Mouse (Mus musculus): ENCODE data around the gene Pi4k2a. TPM values are rescaled to one million over a fixed set of nuclear protein-coding genes. Genes with fewer than 3 reads are reported as not detected.

Gene Pi4k2a
- polyA plus RNA-seq (2012; fragmentation: generic; extraction: Trizol) = 37.5 TPM

DNA sequence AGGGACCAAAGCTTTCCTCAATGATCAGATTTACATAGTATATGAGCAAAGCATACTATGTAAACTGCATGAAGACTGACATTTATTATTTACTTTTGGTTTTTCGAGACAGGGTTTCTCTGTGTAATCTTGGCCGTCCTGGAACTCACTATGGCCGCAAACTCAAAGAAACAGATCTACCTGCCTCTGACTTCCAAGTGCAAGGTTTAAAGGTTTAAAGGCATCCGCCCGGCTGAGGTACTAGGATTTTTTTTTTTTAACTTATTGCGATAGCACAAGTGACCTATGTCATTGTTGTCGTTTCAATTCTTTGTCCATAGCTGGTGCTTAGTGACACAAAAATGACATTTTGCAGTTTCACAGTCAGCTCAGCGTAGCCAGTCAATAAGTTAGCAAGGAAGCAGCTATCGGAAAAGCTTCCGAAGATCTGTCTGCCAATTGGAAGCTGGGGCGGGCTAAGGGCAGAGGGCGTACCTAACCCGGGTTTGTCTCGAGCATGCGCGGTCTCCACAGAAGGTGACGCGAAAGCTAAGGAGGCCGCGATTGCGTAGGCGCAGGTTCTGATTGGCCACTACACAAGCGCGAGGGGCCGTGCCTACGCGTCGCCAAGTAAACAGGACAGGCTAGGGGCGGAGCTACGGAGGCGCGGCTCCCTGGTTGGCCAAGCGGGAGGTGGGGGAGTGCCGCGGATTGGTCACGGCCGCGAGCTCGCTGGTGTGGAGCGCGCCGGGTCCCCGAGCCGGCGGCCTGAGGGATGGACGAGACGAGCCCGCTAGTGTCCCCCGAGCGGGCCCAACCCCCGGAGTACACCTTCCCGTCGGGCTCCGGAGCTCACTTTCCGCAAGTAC is at the start of gene Pi4k2a:
Gene Pi4k2a (plus strand): TSS at position 723 of the 848 bp plus-strand sequence.
- peak within 1 kb of the TSS; percentile 72 for H3K4me3 ChIP-seq
- TF ChIP-seq CEBPB (IDR thresholded peaks at IDR 0.05; ENCODE audit: insufficient read depth, poor library complexity, severe bottlenecking) = no peak
- TF ChIP-seq MYOG (IDR thresholded peaks at IDR 0.05; ENCODE audit: control insufficient read depth in 1 of 3, insufficient read depth in 1 of 3, insufficient read length in 2 of 3, low read depth in 2 of 3) = peak in 1 of 3 experiments; percentile 3
- TF ChIP-seq POLR2AphosphoS2 (IDR thresholded peaks at IDR 0.05; ENCODE audit: insufficient read length, low read depth) = peak; percentile 66
- TF ChIP-seq TCF3 (IDR thresholded peaks at IDR 0.05; ENCODE audit: insufficient read length, low read depth) = no peak
- no peak for TF ChIP-seq USF1 (IDR thresholded peaks at IDR 0.05; ENCODE audit: low read depth)
- TF ChIP-seq POLR2A (IDR thresholded peaks at IDR 0.05; ENCODE audit: insufficient read length, low read depth) = peak; percentile 68
- peak; percentile 34 for TF ChIP-seq SRF (IDR thresholded peaks at IDR 0.05; ENCODE audit: control insufficient read depth, insufficient read length, low read depth)
- TF ChIP-seq MAX (IDR thresholded peaks at IDR 0.05; ENCODE audit: low read depth) = no peak
- H3K4me2 ChIP-seq (ENCODE audit: low read depth) = peak within 1 kb of the TSS; percentile 99
- no peaks in the 10 kb centered on the region for H3K27me3 ChIP-seq (ENCODE audit: control insufficient read depth, insufficient read depth, insufficient read length)
- H3K36me3 ChIP-seq (ENCODE audit: control insufficient read depth, insufficient read depth) = no peaks in the 10 kb centered on the region
- H3ac ChIP-seq (ENCODE audit: control insufficient read depth, insufficient read length) = peak within 1 kb of the TSS; percentile 30
- peaks cover 41% of the 10 kb centered on the region for H3K79me2 ChIP-seq (ENCODE audit: control insufficient read depth, insufficient read depth)

DNA sequence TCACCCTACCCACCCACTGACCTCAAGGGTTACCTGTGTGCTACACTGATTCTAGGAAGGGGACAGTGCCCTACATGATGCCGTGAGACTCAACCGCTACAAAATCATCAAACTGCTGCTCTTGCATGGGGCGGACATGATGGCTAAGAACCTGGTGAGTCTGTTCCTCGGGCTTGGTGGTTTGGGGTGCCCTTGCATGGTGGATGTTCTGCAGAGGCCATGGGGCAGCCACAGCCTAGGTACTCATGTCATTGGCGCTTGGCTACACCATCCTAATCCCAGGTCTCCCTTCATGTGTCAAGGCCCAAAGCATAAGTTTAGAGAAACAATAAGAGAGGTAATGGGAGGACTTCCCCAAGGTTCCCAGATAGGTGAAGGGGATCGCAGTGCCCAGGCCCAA is 46.3 kb upstream of the Pi4k2a start:
- no peaks in the 10 kb centered on the region for H3K27me3 ChIP-seq (ENCODE audit: control insufficient read depth, insufficient read depth, insufficient read length)
- H3K4me3 ChIP-seq = no peak overlapping the region
- TF ChIP-seq TCF3 (IDR thresholded peaks at IDR 0.05; ENCODE audit: insufficient read length, low read depth) (no peak), MYOG (IDR thresholded peaks at IDR 0.05; ENCODE audit: control insufficient read depth in 1 of 3, insufficient read depth in 1 of 3, insufficient read length in 2 of 3, low read depth in 2 of 3) (no peak), USF1 (IDR thresholded peaks at IDR 0.05; ENCODE audit: low read depth) (no peak)
- H3K36me3 ChIP-seq (ENCODE audit: control insufficient read depth, insufficient read depth) = no peaks in the 10 kb centered on the region
- no peaks in the 10 kb centered on the region for H3K79me2 ChIP-seq (ENCODE audit: control insufficient read depth, insufficient read depth)
- no peak overlapping the region for H3ac ChIP-seq (ENCODE audit: control insufficient read depth, insufficient read length)
- no peak overlapping the region for H3K4me2 ChIP-seq (ENCODE audit: low read depth)

DNA sequence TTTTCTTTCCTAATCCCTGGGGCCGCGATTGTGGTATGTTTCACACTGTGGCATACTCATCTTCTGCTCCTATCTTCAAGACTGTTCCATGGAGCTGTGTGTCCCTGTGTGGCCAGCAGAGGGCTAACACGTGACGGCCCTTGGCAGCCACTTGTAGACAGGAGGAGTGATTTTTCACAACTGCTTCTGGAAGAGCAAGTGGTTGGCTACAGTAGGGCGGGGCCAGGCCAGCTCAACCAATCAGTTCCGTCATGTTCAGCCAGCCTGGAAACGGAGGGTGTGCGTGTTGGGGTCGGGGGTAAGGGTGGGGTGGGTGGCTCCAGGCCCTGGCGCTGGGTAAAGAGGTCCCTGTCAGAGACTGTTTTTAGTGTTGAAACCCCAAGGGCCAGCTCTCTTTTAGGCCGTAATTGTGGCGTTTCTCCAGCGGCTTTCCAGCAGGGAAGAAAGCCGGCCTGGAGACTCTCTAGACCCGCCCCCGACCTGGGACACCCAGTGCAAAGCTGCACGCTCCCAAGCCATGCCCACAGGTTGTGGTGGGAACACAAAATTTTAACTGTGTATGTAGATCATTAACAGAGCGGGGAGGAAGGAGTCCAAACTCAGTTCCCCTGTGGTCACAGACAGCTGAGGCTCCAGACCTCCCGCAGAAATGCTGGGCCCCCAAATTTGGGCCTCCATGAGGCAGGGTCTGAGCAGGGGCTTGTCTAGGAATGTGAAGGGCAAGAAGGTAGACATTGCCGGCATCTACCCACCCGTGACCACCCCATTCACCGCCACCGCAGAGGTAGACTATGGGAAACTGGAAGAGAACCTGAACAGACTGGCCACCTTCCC is 44.8 kb upstream of the Pi4k2a start, which contains the start of gene Hoga1:
Gene Hoga1 (plus strand): TSS at position 342 of the 834 bp plus-strand sequence.
- H3ac ChIP-seq (ENCODE audit: control insufficient read depth, insufficient read length) = no peak within 1 kb of the TSS
- H3K4me3 ChIP-seq = peak within 1 kb of the TSS; percentile 20
- peak within 1 kb of the TSS; percentile 81 for H3K4me2 ChIP-seq (ENCODE audit: low read depth)
- no peaks in the 10 kb centered on the region for H3K36me3 ChIP-seq (ENCODE audit: control insufficient read depth, insufficient read depth)
- peak; percentile 40 for TF ChIP-seq POLR2A (IDR thresholded peaks at IDR 0.05; ENCODE audit: insufficient read length, low read depth)
- TF ChIP-seq USF1 (IDR thresholded peaks at IDR 0.05; ENCODE audit: low read depth) = peak; percentile 93
- TF ChIP-seq SRF (IDR thresholded peaks at IDR 0.05; ENCODE audit: control insufficient read depth, insufficient read length, low read depth) = no peak
- peak; percentile 46 for TF ChIP-seq MAX (IDR thresholded peaks at IDR 0.05; ENCODE audit: low read depth)
- TF ChIP-seq TCF3 (IDR thresholded peaks at IDR 0.05; ENCODE audit: insufficient read length, low read depth) = no peak
- TF ChIP-seq MYOD1 (IDR thresholded peaks at IDR 0.05; ENCODE audit: control insufficient read depth in 1 of 3, insufficient read length in 2 of 3, low read depth in 2 of 3) = peak in 1 of 3 experiments; percentile 40
- no peak for TF ChIP-seq E2F4 (IDR thresholded peaks at IDR 0.05; ENCODE audit: insufficient read depth)
- peak in 1 of 3 experiments; percentile 55 for TF ChIP-seq MYOG (IDR thresholded peaks at IDR 0.05; ENCODE audit: control insufficient read depth in 1 of 3, insufficient read depth in 1 of 3, insufficient read length in 2 of 3, low read depth in 2 of 3)
- no peak for TF ChIP-seq CEBPB (IDR thresholded peaks at IDR 0.05; ENCODE audit: insufficient read depth, poor library complexity, severe bottlenecking)
- no peak for TF ChIP-seq REST (IDR thresholded peaks at IDR 0.05; ENCODE audit: insufficient read depth, insufficient read length)
- peak; percentile 30 for TF ChIP-seq POLR2AphosphoS2 (IDR thresholded peaks at IDR 0.05; ENCODE audit: insufficient read length, low read depth)
- no peak for TF ChIP-seq TCF12 (IDR thresholded peaks at IDR 0.05; ENCODE audit: insufficient read depth, poor library complexity, severe bottlenecking)
- no peaks in the 10 kb centered on the region for H3K27me3 ChIP-seq (ENCODE audit: control insufficient read depth, insufficient read depth, insufficient read length)
- H3K79me2 ChIP-seq (ENCODE audit: control insufficient read depth, insufficient read depth) = no peaks in the 10 kb centered on the region

DNA sequence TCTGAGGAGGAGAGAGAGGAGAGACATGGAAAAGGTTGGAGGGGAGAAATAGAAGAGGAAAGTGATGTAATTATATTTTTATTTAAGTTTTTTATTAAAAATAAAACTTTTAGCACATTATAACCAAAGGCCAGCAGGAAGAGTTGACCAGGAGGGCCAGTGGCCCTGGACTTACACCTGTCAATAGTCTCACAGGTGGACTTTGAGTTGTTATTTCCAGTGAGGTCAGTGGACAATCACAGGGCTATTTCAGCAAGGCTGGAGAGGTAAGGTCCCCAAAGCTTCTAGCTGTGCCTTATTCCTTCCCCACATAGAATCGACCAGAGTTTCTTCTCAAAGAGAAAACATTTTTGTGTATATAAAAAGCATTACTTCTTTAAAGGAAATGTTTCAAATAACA is 40.0 kb upstream of the Pi4k2a start:
- no peak for TF ChIP-seq CEBPB (IDR thresholded peaks at IDR 0.05; ENCODE audit: insufficient read depth, poor library complexity, severe bottlenecking)
- no peak for TF ChIP-seq POLR2A (IDR thresholded peaks at IDR 0.05; ENCODE audit: insufficient read length, low read depth)
- no peak overlapping the region for H3K4me3 ChIP-seq
- no peak overlapping the region for H3ac ChIP-seq (ENCODE audit: control insufficient read depth, insufficient read length)
- H3K36me3 ChIP-seq (ENCODE audit: control insufficient read depth, insufficient read depth) = no peaks in the 10 kb centered on the region
- no peak overlapping the region for H3K4me2 ChIP-seq (ENCODE audit: low read depth)
- no peaks in the 10 kb centered on the region for H3K79me2 ChIP-seq (ENCODE audit: control insufficient read depth, insufficient read depth)
- H3K27me3 ChIP-seq (ENCODE audit: control insufficient read depth, insufficient read depth, insufficient read length) = no peaks in the 10 kb centered on the region

DNA sequence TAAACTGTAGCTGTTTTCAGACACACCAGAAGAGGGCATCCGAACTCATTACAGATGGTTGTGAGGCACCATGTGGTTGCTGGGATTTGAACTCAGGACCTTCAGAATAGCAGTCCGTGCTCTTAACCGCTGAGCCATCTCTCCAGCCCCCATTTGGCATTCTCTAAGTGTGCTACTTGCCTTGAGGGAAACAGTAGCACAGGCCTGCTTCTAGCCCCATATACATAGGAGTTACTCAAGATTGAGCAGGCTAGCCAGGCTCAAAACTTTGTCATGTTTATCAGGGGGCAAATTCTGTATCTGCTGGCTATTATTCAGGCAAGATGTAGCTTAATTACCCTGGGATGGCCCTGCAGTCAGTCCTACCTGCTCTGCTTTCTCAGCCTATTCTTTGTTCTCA is 38.9 kb upstream of the Pi4k2a start:
- Histone ChIP-seq H3K4me3 (no peak overlapping the region), H3K27me3 (ENCODE audit: control insufficient read depth, insufficient read depth, insufficient read length) (no peaks in the 10 kb centered on the region), H3K79me2 (ENCODE audit: control insufficient read depth, insufficient read depth) (no peaks in the 10 kb centered on the region), H3K36me3 (ENCODE audit: control insufficient read depth, insufficient read depth) (no peaks in the 10 kb centered on the region), H3K4me2 (ENCODE audit: low read depth) (no peak overlapping the region), H3ac (ENCODE audit: control insufficient read depth, insufficient read length) (no peak overlapping the region)
- no peak for TF ChIP-seq POLR2AphosphoS2 (IDR thresholded peaks at IDR 0.05; ENCODE audit: insufficient read length, low read depth)
- no peak for TF ChIP-seq MAX (IDR thresholded peaks at IDR 0.05; ENCODE audit: low read depth)
- TF ChIP-seq TCF3 (IDR thresholded peaks at IDR 0.05; ENCODE audit: insufficient read length, low read depth) = no peak

Data from myocyte (in vitro differentiated cells).